Mouse (Mus musculus): ENCODE data around the gene Gm28635. TPM values are rescaled to one million over a fixed set of nuclear protein-coding genes. Genes with fewer than 3 reads are reported as not detected.

Gene Gm28635
- 10 to 100 TPM; 11.7 to 13.7 TPM for total RNA-seq (2021)

GRCm38 (mm10) chr2:84677968-84678880, at the start of gene Gm28635, which contains the start of gene Med19:
Gene Gm28635, minus strand, starts transcription at chr2:84678041.
Gene Med19, plus strand, starts transcription at chr2:84678402.
- peak; percentile 90 for DNase-seq
- intact Hi-C loops (cut with DNase I): no loop called here

- DNase-seq: peak; percentile 96
- intact Hi-C loops (cut with DNase I): loop anchor here (5.0 kb wide), 1 partner anchor 70 kb away; the partner anchor contains the start of gene Ube2l6
Measured at GRCm38 (mm10) chr2:84727172-84727858, 49.5 kb upstream of the Gm28635 start, which contains the start of gene Clp1. Gene Clp1, minus strand, starts transcription at chr2:84727350.

GRCm38 (mm10) chr2:84726716-84727115, 48.9 kb upstream of the Gm28635 start:
- DNase-seq: no peak
- intact Hi-C loops (cut with DNase I): loop anchor here (5.0 kb wide), 1 partner anchor 71 kb away; the partner anchor contains the start of gene Ube2l6

GRCm38 (mm10) chr2:84725770-84726169, 47.9 kb upstream of the Gm28635 start:
- intact Hi-C loops (cut with DNase I): loop anchor here (5.0 kb wide), 1 partner anchor 72 kb away; the partner anchor contains the start of gene Ube2l6
- DNase-seq: no peak

GRCm38 (mm10) chr2:84723856-84724255, 46.0 kb upstream of the Gm28635 start:
- intact Hi-C loops (cut with DNase I): no loop called here
- no peak for DNase-seq

GRCm38 (mm10) chr2:84721182-84721581, 43.3 kb upstream of the Gm28635 start:
- intact Hi-C loops (cut with DNase I): no loop called here
- DNase-seq: no peak

GRCm38 (mm10) chr2:84720718-84721117, 42.9 kb upstream of the Gm28635 start:
- intact Hi-C loops (cut with DNase I): no loop called here
- DNase-seq: no peak

- intact Hi-C loops (cut with DNase I): no loop called here
- no peak for DNase-seq
Measured at GRCm38 (mm10) chr2:84717357-84717756, 39.5 kb upstream of the Gm28635 start.

- DNase-seq: no peak
- intact Hi-C loops (cut with DNase I): no loop called here
Measured at GRCm38 (mm10) chr2:84716423-84717355, 38.8 kb upstream of the Gm28635 start.

GRCm38 (mm10) chr2:84715562-84716361, 37.9 kb upstream of the Gm28635 start:
- peak; percentile 80 for DNase-seq
- intact Hi-C loops (cut with DNase I): no loop called here

GRCm38 (mm10) chr2:84714811-84715561, 37.1 kb upstream of the Gm28635 start, which contains the start of gene Zdhhc5:
Gene Zdhhc5, minus strand, starts transcription at chr2:84715180.
- intact Hi-C loops (cut with DNase I): no loop called here
- DNase-seq: peak; percentile 100

- intact Hi-C loops (cut with DNase I): no loop called here
- DNase-seq: no peak
Measured at GRCm38 (mm10) chr2:84714422-84714810, 36.6 kb upstream of the Gm28635 start.

GRCm38 (mm10) chr2:84711898-84712297, 34.1 kb upstream of the Gm28635 start:
- no peak for DNase-seq
- intact Hi-C loops (cut with DNase I): no loop called here

GRCm38 (mm10) chr2:84707523-84707922, 29.7 kb upstream of the Gm28635 start:
- intact Hi-C loops (cut with DNase I): no loop called here
- DNase-seq: no peak

GRCm38 (mm10) chr2:84705295-84705694, 27.5 kb upstream of the Gm28635 start:
- intact Hi-C loops (cut with DNase I): no loop called here
- no peak for DNase-seq

GRCm38 (mm10) chr2:84704329-84704728, 26.5 kb upstream of the Gm28635 start:
- intact Hi-C loops (cut with DNase I): no loop called here
- DNase-seq: no peak

GRCm38 (mm10) chr2:84703497-84703896, 25.7 kb upstream of the Gm28635 start:
- intact Hi-C loops (cut with DNase I): no loop called here
- DNase-seq: no peak

GRCm38 (mm10) chr2:84695007-84695695, 17.3 kb upstream of the Gm28635 start:
- intact Hi-C loops (cut with DNase I): loop anchor here (10.0 kb wide), 1 partner anchor 90 kb away; no protein-coding TSS in a partner anchor

More at GRCm38 (mm10) chr2:84695007-84695695, 17.3 kb upstream of the Gm28635 start:
- no peak for DNase-seq
